Mouse (Mus musculus): ENCODE data around the gene Abcb9. TPM values are rescaled to one million over a fixed set of nuclear protein-coding genes. Genes with fewer than 3 reads are reported as not detected.

The Abcb9 gene
- total RNA-seq, 1 experiment, result 0.76 TPM

DNA sequence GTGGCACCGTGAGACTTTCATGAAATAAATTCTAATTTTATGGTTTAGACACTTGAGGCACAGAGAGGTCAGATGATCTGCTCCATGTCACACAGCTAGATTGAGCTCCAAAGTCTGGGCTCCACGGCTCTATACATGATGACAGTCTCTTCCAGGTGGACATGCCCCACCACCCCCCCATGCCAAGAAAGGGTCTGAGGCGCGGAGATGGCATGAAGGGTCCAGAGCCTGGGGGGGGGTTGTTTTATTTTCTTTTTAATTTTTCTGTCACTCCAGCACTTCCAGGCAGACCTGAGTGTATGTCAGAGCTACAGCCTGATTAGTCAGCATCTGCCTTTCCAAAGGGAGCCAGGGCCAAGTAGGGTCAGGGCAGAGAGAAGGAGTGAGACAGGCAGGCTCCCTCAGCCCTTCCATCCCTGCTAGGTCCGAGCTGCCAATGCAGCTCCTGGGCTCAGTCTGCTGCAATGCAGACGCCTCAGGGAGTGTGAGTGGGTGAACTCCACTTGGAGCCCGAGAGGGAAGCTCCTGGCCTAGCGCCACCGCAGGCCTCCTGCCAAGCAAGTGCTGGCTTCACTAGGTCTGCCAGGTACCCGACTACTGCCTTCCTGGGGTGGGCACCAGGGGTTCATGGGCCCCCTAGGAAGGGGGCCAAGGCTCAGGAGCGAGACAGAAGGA is 2.3 kb downstream of the Abcb9 start:
- no peaks in the 10 kb centered on the region for H3K9me3 ChIP-seq (ENCODE audit: control insufficient read depth, insufficient read depth, low read depth, low read length)
- H3K36me3 ChIP-seq (ENCODE audit: control insufficient read depth, insufficient read depth, low read length, poor library complexity, severe bottlenecking), result no peaks in the 10 kb centered on the region
- in situ Hi-C loops (cut with MboI; ENCODE audit: low sequenced_read_pairs in 2 of 2, unreplicated experiment in 2 of 2), result no loop called here
- no peak overlapping the region for H3K4me3 ChIP-seq (ENCODE audit: insufficient read depth in 1 of 2, low read depth in 1 of 2, low read length in 2 of 2, poor library complexity in 1 of 2, severe bottlenecking in 1 of 2)
- no peak overlapping the region for H3K27ac ChIP-seq (ENCODE audit: insufficient read depth, low read depth, low read length, poor library complexity, severe bottlenecking)
- TF ChIP-seq ZNF384 (IDR thresholded peaks at IDR 0.05; ENCODE audit: low read depth, low read length) (no peak), ZC3H11A (IDR thresholded peaks at IDR 0.05; ENCODE audit: borderline replicate concordance, low read depth, low read length) (no peak), MAFK (IDR thresholded peaks at IDR 0.05; ENCODE audit: insufficient read depth, low read depth, low read length) (no peak), CHD2 (IDR thresholded peaks at IDR 0.05; ENCODE audit: low read depth, low read length) (no peak), HCFC1 (IDR thresholded peaks at IDR 0.05; ENCODE audit: borderline replicate concordance, insufficient read depth, low read length) (no peak)
- peaks cover 0 to 9% of the 10 kb centered on the region in 2 experiments; a peak in 2 of 4 replicates for H3K4me1 ChIP-seq (ENCODE audit: control insufficient read depth in 2 of 2, insufficient read depth in 2 of 2, low read length in 2 of 2, poor library complexity in 1 of 2)
- DNase-seq (ENCODE audit: low read depth, low spot score), result no peak
- H3K9ac ChIP-seq (ENCODE audit: insufficient read depth, low read depth, low read length, poor library complexity, severe bottlenecking), result no peak overlapping the region

DNA sequence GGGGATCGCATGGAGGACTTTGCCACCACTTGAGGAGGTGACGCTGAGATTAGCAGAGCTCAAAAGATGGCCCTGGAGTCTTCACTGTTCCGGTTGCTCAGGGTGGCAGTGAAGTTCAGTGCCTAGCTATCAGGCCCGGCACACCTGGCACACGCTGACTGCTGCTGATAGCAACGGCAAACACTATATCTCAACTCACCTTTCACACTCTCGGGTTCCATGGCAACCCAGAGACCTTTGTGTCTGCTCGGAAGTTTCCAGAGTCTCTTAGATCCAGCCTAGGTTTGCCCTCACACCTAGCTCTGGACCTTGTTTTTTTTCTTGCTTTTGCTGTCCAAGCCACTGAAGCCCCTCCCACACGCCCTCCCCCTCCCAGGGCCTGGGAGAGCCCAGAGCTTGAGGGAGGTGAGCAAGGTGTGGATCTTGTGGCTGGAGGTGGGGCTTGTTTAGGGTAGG is 3.6 kb downstream of the Abcb9 start:
- H3K27ac ChIP-seq (ENCODE audit: insufficient read depth, low read depth, low read length, poor library complexity, severe bottlenecking), result no peak overlapping the region
- TF ChIP-seq CHD2 (IDR thresholded peaks at IDR 0.05; ENCODE audit: low read depth, low read length), result no peak
- TF ChIP-seq ZC3H11A (IDR thresholded peaks at IDR 0.05; ENCODE audit: borderline replicate concordance, low read depth, low read length), result no peak
- TF ChIP-seq MAFK (IDR thresholded peaks at IDR 0.05; ENCODE audit: insufficient read depth, low read depth, low read length), result no peak
- TF ChIP-seq ZNF384 (IDR thresholded peaks at IDR 0.05; ENCODE audit: low read depth, low read length), result no peak
- TF ChIP-seq HCFC1 (IDR thresholded peaks at IDR 0.05; ENCODE audit: borderline replicate concordance, insufficient read depth, low read length), result no peak
- H3K9ac ChIP-seq (ENCODE audit: insufficient read depth, low read depth, low read length, poor library complexity, severe bottlenecking), result no peak overlapping the region
- H3K4me1 ChIP-seq (ENCODE audit: control insufficient read depth in 2 of 2, insufficient read depth in 2 of 2, low read length in 2 of 2, poor library complexity in 1 of 2), result peaks cover 0 to 9% of the 10 kb centered on the region in 2 experiments; a peak in 2 of 4 replicates
- no peak overlapping the region for H3K4me3 ChIP-seq (ENCODE audit: insufficient read depth in 1 of 2, low read depth in 1 of 2, low read length in 2 of 2, poor library complexity in 1 of 2, severe bottlenecking in 1 of 2)
- in situ Hi-C loops (cut with MboI; ENCODE audit: low sequenced_read_pairs in 2 of 2, unreplicated experiment in 2 of 2), result no loop called here
- no peak for DNase-seq (ENCODE audit: low read depth, low spot score)
- no peaks in the 10 kb centered on the region for H3K9me3 ChIP-seq (ENCODE audit: control insufficient read depth, insufficient read depth, low read depth, low read length)
- H3K36me3 ChIP-seq (ENCODE audit: control insufficient read depth, insufficient read depth, low read length, poor library complexity, severe bottlenecking), result no peaks in the 10 kb centered on the region

DNA sequence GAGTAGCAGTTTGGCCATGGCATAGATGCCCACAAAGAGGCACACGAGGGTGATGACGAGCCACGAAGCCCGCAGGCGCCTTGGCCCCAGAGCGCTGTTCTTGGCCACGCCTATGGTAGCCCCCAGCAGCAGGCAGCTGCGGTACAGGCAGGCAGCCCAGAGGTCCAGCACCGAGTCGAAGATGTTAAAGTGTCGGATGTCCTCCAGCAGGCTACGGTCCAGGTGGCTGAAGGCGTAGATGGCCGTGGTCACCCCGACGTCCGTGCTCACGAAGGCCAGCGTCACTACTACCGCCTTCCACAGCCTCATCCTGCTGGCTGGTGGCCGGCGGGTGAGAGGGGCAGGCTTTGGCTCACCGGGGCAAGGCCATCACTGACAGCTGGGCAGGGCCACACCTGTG is 5.7 kb downstream of the Abcb9 start:
- peak overlapping the region; percentile 48 to 53; a peak in 3 of 4 replicates for H3K4me3 ChIP-seq (ENCODE audit: insufficient read depth in 1 of 2, low read depth in 1 of 2, low read length in 2 of 2, poor library complexity in 1 of 2, severe bottlenecking in 1 of 2)
- H3K9me3 ChIP-seq (ENCODE audit: control insufficient read depth, insufficient read depth, low read depth, low read length), result no peaks in the 10 kb centered on the region
- TF ChIP-seq CHD2 (IDR thresholded peaks at IDR 0.05; ENCODE audit: low read depth, low read length) (no peak), ZC3H11A (IDR thresholded peaks at IDR 0.05; ENCODE audit: borderline replicate concordance, low read depth, low read length) (no peak), MAFK (IDR thresholded peaks at IDR 0.05; ENCODE audit: insufficient read depth, low read depth, low read length) (no peak), ZNF384 (IDR thresholded peaks at IDR 0.05; ENCODE audit: low read depth, low read length) (no peak), HCFC1 (IDR thresholded peaks at IDR 0.05; ENCODE audit: borderline replicate concordance, insufficient read depth, low read length) (no peak)
- no peaks in the 10 kb centered on the region for H3K36me3 ChIP-seq (ENCODE audit: control insufficient read depth, insufficient read depth, low read length, poor library complexity, severe bottlenecking)
- in situ Hi-C loops (cut with MboI; ENCODE audit: low sequenced_read_pairs in 2 of 2, unreplicated experiment in 2 of 2), result no loop called here
- peaks cover 0 to 6% of the 10 kb centered on the region in 2 experiments; a peak in 2 of 4 replicates for H3K4me1 ChIP-seq (ENCODE audit: control insufficient read depth in 2 of 2, insufficient read depth in 2 of 2, low read length in 2 of 2, poor library complexity in 1 of 2)
- H3K9ac ChIP-seq (ENCODE audit: insufficient read depth, low read depth, low read length, poor library complexity, severe bottlenecking), result no peak overlapping the region; the same call in 1 of the 2 replicates
- H3K27ac ChIP-seq (ENCODE audit: insufficient read depth, low read depth, low read length, poor library complexity, severe bottlenecking), result no peak overlapping the region
- DNase-seq (ENCODE audit: low read depth, low spot score), result no peak

DNA sequence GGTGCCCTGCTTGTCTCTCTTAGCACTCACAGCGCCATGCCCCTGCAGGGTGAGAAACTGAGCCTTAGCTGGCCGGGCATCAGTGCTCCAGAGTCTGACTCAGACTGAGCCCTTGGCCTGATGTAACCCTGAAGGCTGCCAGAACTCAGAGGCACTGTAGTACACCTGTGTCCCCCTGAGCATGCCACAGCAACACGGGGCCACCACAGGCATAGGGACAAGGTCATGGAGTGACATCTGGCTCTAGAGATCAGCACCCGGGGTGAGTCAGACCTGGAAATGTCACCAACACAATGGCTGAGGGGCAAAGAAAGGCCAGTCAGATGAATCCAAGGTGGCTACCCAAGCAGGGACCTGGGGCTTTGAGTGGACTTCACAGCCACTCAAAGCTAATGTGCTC is 8.7 kb downstream of the Abcb9 start:
- Histone ChIP-seq H3K9ac (ENCODE audit: insufficient read depth, low read depth, low read length, poor library complexity, severe bottlenecking) (no peak overlapping the region), H3K4me1 (ENCODE audit: control insufficient read depth in 2 of 2, insufficient read depth in 2 of 2, low read length in 2 of 2, poor library complexity in 1 of 2) (peaks cover 0 to 4% of the 10 kb centered on the region in 2 experiments; a peak in 2 of 4 replicates), H3K27ac (ENCODE audit: insufficient read depth, low read depth, low read length, poor library complexity, severe bottlenecking) (no peak overlapping the region), H3K9me3 (ENCODE audit: control insufficient read depth, insufficient read depth, low read depth, low read length) (no peaks in the 10 kb centered on the region), H3K4me3 (ENCODE audit: insufficient read depth in 1 of 2, low read depth in 1 of 2, low read length in 2 of 2, poor library complexity in 1 of 2, severe bottlenecking in 1 of 2) (no peak overlapping the region), H3K36me3 (ENCODE audit: control insufficient read depth, insufficient read depth, low read length, poor library complexity, severe bottlenecking) (no peaks in the 10 kb centered on the region)
- DNase-seq (ENCODE audit: low read depth, low spot score), result no peak
- TF ChIP-seq HCFC1 (IDR thresholded peaks at IDR 0.05; ENCODE audit: borderline replicate concordance, insufficient read depth, low read length), result no peak
- no peak for TF ChIP-seq CHD2 (IDR thresholded peaks at IDR 0.05; ENCODE audit: low read depth, low read length)
- TF ChIP-seq ZC3H11A (IDR thresholded peaks at IDR 0.05; ENCODE audit: borderline replicate concordance, low read depth, low read length), result no peak
- TF ChIP-seq MAFK (IDR thresholded peaks at IDR 0.05; ENCODE audit: insufficient read depth, low read depth, low read length), result no peak
- TF ChIP-seq ZNF384 (IDR thresholded peaks at IDR 0.05; ENCODE audit: low read depth, low read length), result no peak
- in situ Hi-C loops (cut with MboI; ENCODE audit: low sequenced_read_pairs in 2 of 2, unreplicated experiment in 2 of 2), result no loop called here
